Mouse (Mus musculus): ENCODE data around the gene Hoxb5.

Gene Hoxb5

DNA sequence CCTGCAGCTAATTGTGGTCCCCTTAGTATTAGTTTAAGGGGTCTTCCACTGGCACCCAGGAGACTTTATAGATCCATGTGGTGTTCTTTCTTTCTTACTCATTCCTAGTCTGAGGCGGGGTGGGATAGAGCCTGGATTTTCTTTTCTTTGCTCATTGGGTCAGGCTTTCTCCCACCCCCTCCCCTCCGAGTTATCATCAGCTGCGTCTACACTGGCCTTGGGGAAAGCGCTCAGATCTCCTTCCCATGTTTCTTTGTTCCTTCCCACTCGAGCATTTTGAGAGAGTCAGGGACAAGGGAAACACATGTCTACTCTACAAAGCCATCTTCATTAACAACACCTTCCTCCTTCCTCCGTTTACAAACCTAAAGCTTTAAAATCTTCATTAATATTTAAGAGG is 33.9 kb downstream of the Hoxb5 start:
- in situ Hi-C loops (cut with MboI, MseI), result no loop called here

DNA sequence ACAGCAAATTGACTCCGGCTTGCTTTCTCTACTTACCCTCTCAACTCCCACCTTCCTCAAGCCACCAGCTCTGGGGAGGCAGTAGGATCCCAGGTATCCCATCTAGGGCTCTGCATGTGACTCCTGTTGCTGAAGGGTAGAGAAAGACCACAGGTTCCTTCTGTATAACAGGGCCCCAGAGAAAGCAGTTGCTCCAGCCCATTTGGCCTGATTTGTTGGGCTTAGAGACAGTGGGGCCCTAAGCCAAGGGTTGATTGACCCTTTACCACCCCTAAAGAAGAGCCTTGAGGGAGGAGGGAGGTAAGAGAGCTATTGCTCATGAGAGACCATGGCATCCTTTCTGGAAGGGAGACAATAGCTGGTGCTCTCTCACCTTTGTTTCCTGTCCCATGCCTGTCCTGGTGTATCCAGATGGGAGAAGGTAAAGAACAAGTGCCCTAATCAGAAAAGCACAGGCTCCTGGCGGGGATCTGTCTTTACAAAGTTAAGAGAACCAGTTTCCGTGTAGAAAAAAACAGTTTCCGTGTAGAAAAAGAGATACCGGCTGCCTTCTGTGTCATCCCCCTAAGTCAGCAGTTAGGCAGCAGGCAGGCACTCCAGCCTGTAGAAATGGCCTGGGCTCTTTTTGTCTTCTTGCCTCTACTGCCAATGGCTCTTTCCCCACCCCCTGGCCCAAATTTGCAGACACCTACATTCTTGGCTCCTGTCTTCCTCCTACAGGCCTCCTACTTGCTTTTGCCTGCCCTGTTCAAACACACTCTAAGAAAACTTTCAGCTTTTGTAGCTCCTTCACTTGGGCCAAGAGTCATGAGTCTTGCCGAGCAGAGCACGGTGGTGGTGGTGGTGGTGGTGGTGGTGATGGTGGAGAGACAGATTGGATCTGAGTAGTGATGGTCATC is 36.1 kb downstream of the Hoxb5 start:
- in situ Hi-C loops (cut with MboI, MseI), result no loop called here

DNA sequence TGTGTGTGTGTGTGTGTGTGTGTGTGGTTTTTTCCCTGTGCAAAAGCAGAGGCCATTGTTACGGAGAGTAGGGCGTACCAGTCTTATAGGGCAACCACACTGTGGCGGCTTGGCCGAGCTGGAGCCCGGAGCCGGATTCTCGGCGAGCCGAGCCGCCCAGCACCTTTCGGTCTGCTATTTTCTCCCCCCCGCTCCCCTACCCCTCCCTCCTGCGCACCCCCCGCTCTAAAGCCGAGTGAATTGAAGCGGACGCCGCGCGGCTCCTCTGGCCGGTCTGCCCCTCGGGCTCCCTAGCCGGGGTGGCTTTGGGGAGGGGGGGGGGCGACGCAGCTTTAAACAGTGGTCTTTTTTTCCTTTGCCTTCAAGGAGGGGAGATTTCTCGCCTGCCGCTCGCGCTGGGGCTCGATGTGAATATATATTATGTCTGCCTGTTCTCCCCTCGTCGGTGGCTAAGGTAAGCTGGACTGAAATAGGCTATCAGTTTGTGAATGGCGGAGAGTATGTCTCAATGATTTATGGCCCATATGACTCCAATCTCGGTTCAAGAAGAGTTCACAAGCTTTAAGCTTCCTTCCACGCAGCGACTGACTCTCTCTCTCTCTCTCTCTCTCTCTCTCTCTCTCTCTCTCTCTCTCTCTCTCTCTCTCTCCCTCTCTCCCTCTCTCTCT is 37.7 kb downstream of the Hoxb5 start:
- in situ Hi-C loops (cut with MboI, MseI), result no loop called here

DNA sequence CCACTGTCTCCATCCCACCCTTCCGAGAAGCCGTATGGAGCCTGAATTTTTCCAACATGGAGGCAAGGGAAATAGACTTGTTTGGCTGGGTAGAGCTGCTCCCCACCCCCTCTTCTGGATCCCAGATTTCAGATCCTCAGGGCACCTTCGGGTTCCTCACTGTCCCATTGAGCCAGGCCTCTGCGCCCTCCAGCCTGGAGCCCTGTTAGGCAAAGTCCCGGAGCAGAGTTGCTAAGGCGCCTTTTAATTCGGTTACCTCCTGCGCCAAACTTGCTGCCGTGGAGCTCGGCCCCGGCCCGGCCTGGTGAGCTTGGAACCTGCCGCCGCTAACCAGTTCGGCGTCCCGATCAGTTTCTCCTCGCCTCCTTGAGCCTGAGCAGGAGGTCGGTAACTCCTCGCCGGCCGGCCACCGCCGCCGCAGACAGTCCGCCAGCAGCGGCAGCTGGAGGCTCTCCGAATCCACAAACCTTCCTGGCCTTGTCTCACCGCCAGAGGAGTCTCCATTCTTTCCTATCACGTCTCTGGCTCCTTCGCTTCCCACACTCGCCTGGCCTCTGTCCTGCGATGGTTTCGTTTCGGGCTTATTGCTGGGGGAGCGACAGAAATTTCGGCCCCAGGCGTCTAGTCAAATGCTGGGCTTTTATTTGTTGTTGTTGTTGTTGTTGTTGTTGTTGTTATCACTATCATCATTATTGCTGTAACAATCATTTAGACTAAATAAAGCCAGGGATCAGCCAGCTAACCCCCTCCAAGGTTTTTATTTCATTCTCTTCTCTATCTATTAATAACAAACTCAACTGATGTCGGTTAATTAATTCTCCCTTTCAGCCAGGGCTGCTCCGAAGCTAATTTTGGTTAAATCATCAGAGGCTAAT is 38.8 kb downstream of the Hoxb5 start:
- in situ Hi-C loops (cut with MboI, MseI), result no loop called here

DNA sequence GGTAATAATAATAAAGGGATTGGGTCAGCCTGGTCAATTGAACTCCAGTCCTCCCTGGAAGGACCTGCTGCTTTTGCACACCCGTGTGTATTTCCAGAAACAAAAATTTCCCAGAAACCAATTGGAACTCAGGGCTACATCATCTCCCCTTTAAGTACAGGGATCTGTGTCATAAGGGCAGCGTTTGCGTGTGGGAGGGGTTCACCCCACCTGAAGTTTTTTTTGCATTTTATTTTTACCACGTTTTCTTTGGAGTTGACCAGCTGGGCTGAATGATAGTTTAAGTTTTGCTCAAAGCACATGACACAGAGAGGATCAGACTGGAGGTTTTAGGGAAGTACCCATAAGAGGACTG is 39.4 kb downstream of the Hoxb5 start:
- in situ Hi-C loops (cut with MboI, MseI), result no loop called here

DNA sequence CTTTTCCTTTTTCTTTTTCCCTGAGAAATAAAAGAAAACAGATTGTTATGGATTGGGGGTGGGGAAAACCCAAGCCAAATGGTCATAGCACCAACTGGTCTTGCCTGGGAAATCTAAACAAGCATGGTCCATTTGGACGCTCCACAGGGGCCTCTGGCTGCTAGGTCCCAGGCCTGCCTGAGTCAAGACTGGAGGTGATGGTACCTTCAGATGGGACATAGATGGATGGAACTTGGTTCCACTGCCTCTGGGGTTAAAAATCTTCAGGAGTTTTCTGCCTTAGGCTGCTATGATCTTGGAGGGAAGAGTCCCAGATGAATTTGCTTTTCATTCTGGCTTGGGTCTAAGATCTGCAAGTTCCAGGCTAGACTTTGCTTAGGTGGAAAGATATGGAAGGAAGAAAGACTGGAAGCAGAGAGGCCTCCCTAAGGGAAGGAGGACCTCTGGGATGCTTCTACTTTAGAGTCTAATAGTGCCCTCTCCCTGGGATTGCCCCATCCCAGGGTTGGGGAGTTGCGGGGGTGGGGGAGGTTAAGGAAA is 40.1 kb downstream of the Hoxb5 start:
- in situ Hi-C loops (cut with MboI, MseI), result no loop called here

DNA sequence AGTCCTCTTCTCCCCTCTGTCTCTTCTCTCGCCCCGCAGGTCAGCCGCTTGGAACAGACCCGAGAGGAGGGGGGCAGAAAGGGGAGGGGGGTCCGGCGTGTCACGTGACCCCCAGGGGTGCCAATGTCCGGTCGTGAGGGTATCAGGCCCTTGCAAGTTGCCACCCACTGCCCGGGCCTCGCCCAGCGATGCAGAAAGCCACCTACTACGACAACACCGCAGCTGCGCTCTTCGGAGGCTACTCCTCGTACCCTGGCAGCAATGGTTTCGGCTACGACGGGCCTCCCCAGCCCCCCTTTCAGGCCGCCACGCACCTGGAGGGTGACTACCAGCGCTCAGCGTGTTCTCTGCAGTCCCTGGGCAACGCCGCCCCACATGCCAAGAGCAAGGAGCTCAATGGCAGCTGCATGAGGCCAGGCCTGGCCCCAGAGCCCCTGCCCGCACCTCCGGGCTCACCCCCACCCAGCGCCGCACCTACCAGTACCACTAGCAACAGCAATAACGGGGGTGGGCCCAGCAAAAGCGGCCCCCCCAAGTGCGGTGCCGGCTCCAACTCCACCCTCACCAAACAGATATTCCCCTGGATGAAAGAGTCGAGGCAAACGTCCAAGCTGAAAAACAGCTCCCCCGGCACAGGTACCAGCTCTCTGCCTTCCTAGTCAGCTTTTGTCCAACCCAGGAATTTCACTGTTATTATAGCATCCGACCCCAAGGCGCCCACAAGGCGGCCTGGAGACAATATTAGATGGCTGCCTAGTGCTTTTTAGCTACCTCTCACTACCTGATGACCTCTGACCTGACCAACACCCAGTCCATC is 41.1 kb downstream of the Hoxb5 start:
- in situ Hi-C loops (cut with MboI, MseI), result no loop called here

DNA sequence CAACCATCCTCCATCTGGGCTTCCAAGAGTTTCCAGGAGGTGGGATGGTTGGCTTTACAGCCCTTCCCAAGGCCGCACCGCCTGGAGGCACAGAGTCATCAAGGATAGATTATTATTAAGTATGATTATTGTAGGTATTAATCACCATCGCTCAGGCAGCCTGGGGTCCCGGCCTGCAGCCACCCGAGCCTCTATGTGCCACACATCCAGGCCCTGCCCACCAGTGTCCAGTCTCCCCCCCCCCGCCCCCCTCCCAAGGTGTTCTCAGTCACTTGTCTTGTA is 41.7 kb downstream of the Hoxb5 start:
- in situ Hi-C loops (cut with MboI, MseI), result no loop called here

DNA sequence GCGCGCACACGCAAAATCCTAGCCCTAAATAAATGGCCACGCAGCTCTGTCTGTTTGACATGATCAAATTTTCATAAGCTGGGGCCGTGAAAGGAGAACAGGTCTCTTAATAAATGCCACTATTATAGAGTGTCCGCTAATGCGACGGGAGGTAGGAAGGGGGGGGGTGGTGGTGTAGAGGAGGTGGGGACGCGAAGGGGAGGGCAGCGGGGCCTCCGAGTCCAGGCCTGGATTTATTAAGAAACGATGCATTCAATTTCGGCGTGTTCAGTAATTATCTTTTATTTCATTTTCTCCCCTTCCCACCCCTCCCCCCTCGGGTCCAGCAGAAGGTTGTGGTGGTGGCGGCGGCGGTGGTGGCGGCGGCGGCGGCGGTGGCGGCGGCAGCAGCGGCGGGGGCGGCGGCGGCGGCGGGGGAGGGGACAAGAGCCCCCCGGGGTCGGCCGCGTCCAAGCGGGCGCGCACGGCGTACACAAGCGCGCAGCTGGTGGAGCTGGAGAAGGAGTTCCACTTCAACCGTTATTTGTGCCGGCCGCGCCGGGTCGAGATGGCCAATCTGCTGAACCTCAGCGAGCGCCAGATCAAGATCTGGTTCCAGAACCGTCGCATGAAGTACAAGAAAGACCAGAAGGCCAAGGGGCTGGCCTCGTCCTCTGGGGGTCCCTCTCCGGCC is 42.2 kb downstream of the Hoxb5 start:
- in situ Hi-C loops (cut with MboI, MseI), result no loop called here

DNA sequence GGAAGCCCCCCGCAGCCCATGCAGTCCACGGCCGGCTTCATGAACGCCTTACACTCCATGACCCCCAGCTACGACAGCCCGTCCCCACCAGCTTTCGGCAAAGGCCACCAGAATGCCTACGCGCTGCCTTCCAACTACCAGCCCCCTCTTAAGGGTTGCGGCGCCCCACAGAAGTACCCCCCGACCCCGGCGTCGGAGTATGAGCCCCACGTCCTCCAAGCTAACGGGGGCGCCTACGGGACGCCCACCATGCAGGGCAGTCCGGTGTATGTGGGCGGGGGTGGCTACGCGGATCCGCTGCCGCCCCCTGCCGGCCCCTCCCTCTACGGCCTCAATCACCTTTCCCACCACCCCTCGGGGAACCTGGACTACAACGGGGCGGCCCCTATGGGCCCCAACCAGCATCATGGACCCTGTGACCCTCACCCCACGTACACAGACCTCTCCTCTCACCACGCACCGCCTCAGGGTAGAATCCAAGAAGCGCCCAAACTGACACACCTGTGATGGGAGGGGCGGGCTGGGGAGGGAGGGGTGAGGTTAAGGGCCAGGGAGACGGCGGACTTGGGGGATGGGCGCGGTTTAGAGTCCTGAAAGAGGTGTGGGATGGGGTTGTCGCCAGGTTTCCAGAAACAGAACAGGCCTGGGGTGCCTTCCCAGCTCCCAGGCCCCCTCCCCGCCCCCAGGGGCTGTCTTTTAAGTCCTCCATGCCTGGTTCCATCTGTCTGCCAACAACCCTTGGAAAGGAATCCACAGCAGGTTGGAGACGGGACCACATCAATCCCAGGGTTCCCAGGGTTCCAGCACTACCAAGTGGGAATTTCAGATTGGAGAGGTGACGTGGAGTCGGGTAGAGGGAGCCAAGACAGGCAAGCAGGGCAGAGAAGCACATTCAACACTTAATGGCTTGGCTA is 43.0 kb downstream of the Hoxb5 start:
- in situ Hi-C loops (cut with MboI, MseI), result no loop called here

DNA sequence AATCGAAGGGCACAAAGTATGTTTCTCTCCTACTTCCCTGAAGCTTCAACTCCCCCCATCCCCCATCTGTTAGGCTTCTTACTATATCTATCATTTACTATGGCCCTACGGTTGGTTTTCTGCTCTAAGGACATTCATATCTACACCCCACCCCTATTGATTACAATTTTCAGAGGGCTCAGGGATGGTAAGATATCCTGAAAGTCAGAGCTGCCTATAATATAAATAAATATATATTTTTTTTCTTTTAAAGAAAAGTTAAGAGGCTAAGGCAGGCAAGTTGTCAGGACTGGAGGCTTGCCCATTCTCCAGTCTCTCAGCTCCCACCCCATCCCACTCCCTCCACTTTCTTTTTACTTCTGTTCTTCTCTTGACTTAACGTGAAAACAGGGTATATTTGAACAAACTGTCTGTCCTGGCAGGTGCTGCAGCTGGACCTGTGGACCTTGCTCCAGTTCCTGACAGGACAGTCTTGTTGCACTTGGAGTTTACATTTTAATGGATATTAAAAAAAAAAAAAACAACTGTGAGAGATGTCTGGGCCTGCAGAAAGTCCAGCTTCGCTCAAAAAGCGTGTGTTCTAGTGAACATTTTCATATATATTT is 43.9 kb downstream of the Hoxb5 start:
- in situ Hi-C loops (cut with MboI, MseI), result no loop called here

DNA sequence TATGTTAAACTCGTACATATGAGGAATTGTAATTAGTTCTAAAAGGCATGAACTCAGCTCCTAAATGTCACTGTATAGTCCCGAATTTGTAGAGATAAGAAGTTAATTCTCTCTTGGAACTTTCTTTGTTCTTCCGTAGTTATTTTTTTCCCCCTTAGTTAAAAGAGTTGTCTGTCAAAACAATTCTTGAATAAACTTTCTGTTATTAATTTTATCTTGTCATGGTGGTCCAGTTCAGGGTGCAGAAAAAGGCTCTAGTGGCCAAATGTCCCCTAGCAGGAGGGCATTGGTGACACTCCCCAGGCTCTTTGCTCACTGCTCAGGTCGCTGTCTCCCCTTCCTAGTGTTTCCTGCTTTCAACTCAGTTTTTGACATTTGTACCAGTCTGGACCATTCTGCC is 44.6 kb downstream of the Hoxb5 start:
- in situ Hi-C loops (cut with MboI, MseI), result no loop called here

DNA sequence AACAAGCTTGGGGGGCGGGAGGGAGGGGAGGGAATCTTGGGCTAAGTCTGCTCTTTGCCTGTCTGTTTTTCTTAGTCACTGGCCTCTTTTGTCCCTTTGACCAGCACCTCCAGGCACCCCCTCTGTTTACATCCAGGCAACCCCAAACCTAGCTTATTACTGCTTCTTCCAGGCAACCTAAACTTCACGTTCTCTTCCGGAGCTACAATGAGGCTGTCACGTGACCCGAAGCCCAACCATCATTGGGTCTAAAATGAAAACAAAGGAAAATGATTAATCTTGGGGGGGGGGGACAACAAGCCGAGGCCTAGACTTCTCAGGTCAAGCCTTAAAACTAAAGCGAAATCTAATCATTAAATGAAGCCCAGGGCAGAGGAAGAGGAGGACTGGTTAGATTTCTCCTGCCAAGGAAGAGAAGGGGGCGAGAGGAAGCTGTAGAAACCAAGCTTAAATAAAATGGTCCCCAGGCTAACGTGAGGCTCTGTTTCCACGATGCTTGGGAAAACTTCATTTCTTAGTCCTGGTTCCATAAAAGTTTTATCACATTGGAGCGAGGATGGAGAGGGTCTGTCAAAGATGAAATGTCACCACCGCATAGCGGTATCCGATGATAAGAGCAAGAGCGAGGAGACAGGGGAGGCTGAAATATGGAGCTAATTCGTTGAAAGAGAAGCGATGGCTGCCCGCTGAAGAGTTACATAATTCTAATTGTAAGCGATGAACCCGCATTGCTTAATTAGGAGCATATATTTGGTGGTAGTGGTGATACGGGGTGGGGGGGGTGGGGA is 45.2 kb downstream of the Hoxb5 start:
- in situ Hi-C loops (cut with MboI, MseI), result no loop called here

DNA sequence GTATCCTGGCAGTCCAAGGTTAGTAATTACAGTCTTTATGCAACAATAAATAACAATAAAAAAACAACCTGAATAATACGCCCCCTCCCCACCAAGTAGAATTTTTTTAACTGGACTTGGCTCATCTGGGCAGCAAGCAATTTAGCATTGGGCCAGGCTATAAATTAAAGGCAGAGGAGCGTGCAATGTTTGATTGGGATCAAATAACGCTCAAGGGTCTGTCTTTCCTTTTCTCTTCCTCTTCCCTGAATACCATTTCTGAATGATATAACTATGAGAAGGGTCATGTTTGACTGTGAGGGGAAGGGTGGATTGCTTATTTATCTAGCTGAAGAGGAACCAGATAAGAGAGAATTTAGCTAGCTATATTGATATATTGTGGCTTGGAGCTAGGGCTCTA is 45.9 kb downstream of the Hoxb5 start:
- in situ Hi-C loops (cut with MboI, MseI), result no loop called here

DNA sequence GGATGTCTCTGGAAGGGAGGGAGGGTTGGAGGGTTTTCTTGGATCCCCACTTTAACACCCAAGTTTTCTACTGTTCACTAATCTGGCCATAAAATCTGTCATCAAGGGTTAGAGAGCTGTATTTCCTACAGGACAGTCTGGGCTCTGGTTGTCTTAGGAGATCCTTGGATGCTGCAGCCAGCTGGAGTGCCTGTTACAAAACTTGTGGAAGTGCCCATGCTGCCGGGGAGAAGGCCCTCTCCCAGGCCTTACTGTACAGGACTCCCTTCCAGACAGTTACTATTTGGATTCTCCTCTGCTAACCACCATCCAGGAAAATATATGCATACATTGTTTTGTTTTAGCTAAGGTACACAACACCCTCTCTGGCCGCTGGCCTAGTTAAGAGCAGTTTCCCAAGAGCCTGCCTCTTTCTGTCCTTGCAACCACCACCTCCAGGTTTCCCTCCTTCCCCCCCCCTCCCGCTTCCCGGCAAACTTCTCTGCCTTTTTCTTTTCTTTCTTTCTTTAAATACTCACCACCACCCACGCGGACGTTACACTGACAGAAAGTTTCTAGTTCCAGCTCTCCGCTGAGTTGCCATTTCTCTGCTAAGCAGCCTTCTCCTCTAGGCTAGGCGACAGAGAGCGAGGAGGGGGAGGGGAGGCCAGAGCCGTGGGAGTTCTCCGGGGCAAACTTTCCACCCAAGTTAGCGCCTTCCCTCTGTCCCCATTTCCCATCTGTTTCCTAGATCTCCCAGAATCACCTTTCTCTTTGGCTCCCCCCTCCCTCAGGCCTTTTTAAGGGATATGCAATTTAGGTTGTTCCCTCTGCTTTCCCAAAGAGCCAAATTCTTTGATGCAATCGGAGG is 46.6 kb downstream of the Hoxb5 start:
- in situ Hi-C loops (cut with MboI, MseI), result loop anchor here (25.0 kb wide), 1 partner anchor 762 kb away; the partner anchor contains the start of gene Ngfr

DNA sequence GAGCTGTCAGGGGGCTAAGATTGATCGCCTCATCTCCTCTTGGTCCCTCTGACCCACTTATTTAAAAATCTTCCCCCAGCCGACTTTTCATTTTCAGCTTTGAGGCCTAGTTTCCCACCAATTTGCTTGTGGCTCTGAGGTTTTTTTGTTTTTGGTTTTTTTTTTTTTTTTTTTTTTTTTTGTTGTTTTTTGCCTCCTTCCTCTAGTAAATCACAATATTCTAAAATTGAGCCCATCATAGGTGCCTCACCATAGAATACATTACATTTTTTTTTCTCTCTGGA is 47.1 kb downstream of the Hoxb5 start, which contains the start of gene Hoxb2:
Gene Hoxb2 (plus strand): TSS at position 185 of the 284 bp plus-strand sequence.
- in situ Hi-C loops (cut with MboI, MseI), result loop anchor here (25.0 kb wide), 1 partner anchor 763 kb away; the partner anchor contains the start of gene Ngfr

DNA sequence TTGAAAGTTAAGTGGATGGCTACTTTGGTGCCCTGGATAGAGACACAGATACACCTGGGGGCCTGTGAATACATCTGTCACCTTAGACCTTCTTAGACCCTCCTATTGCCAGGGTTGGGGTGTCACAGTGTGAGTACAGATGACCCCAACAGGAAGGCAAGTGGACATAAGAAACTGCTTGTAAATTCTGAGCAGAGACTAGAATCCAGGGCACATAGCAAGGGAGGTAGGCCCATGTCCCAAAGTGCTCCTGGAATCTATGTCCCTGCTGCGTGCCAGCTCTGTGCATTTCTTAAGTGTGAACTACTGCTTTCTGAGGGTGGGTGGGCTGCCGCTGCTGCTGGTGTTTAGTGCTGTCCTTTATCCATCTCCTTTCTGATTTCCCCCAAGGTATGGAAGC is 47.7 kb downstream of the Hoxb5 start:
- in situ Hi-C loops (cut with MboI, MseI), result loop anchor here (25.0 kb wide), 1 partner anchor 763 kb away; the partner anchor contains the start of gene Ngfr

All from regulatory T cell (primary cell).